Mouse (Mus musculus): ENCODE measurements around the gene Sorcs1. TPM values are rescaled to one million over a fixed set of nuclear protein-coding genes. Genes with fewer than 3 reads are reported as not detected.

Sorcs1 gene
- polyA plus RNA-seq, 1 experiment: 0.12 TPM

GRCm38 (mm10) chr19:50214466-50215228 lies 463.8 kb downstream of the Sorcs1 start:
- WGBS: 31% methylated on average over 7 of the region's 7 CpGs
- H3K4me3 ChIP-seq (replicated peaks; ENCODE audit: extremely low read depth, low read depth, low read length): no peak overlapping the region
- TF ChIP-seq CTCF (IDR thresholded peaks at IDR 0.05; ENCODE audit: insufficient read depth, low read length): no peak
- no peak for TF ChIP-seq POLR2A (IDR thresholded peaks at IDR 0.05; ENCODE audit: borderline replicate concordance, extremely low read depth, low read depth, low read length)
- no peaks in the 10 kb centered on the region for H3K4me1 ChIP-seq (ENCODE audit: control insufficient read depth, insufficient read depth, low read length)
- DNase-seq: no peak

- Histone ChIP-seq H3K4me1 (ENCODE audit: control insufficient read depth, insufficient read depth, low read length) (no peaks in the 10 kb centered on the region), H3K4me3 (replicated peaks; ENCODE audit: extremely low read depth, low read depth, low read length) (no peak overlapping the region)
- no peak for TF ChIP-seq POLR2A (IDR thresholded peaks at IDR 0.05; ENCODE audit: borderline replicate concordance, extremely low read depth, low read depth, low read length)
- TF ChIP-seq CTCF (IDR thresholded peaks at IDR 0.05; ENCODE audit: insufficient read depth, low read length): no peak
- WGBS: 41% methylated on average over 7 of the region's 7 CpGs
- DNase-seq: no peak
These were observed 468.0 kb downstream of the Sorcs1 start for GRCm38 (mm10) chr19:50210456-50210855.

- TF ChIP-seq POLR2A (IDR thresholded peaks at IDR 0.05; ENCODE audit: borderline replicate concordance, extremely low read depth, low read depth, low read length) (no peak), CTCF (IDR thresholded peaks at IDR 0.05; ENCODE audit: insufficient read depth, low read length) (no peak)
- WGBS: 80% methylated on average over 6 of the region's 6 CpGs
- DNase-seq: no peak
- H3K4me3 ChIP-seq (replicated peaks; ENCODE audit: extremely low read depth, low read depth, low read length): no peak overlapping the region
- H3K4me1 ChIP-seq (ENCODE audit: control insufficient read depth, insufficient read depth, low read length): no peaks in the 10 kb centered on the region
These were observed 474.1 kb downstream of the Sorcs1 start for GRCm38 (mm10) chr19:50204341-50204740.

- Histone ChIP-seq H3K4me1 (ENCODE audit: control insufficient read depth, insufficient read depth, low read length) (no peaks in the 10 kb centered on the region), H3K4me3 (replicated peaks; ENCODE audit: extremely low read depth, low read depth, low read length) (no peak overlapping the region)
- TF ChIP-seq POLR2A (IDR thresholded peaks at IDR 0.05; ENCODE audit: borderline replicate concordance, extremely low read depth, low read depth, low read length) (no peak), CTCF (IDR thresholded peaks at IDR 0.05; ENCODE audit: insufficient read depth, low read length) (no peak)
- 49% methylated on average over 1 of the region's 1 CpGs for WGBS
- DNase-seq: no peak
These were observed 481.9 kb downstream of the Sorcs1 start for GRCm38 (mm10) chr19:50196592-50196991.

GRCm38 (mm10) chr19:50185769-50186715 lies 492.4 kb downstream of the Sorcs1 start:
- TF ChIP-seq POLR2A (IDR thresholded peaks at IDR 0.05; ENCODE audit: borderline replicate concordance, extremely low read depth, low read depth, low read length) (no peak), CTCF (IDR thresholded peaks at IDR 0.05; ENCODE audit: insufficient read depth, low read length) (no peak)
- no peak for DNase-seq
- WGBS: 66% methylated on average over 10 of the region's 10 CpGs
- Histone ChIP-seq H3K4me1 (ENCODE audit: control insufficient read depth, insufficient read depth, low read length) (no peaks in the 10 kb centered on the region), H3K4me3 (replicated peaks; ENCODE audit: extremely low read depth, low read depth, low read length) (no peak overlapping the region)

- Histone ChIP-seq H3K4me1 (ENCODE audit: control insufficient read depth, insufficient read depth, low read length) (no peaks in the 10 kb centered on the region), H3K4me3 (replicated peaks; ENCODE audit: extremely low read depth, low read depth, low read length) (no peak overlapping the region)
- WGBS: 42% methylated on average over 21 of the region's 21 CpGs
- no peak for TF ChIP-seq POLR2A (IDR thresholded peaks at IDR 0.05; ENCODE audit: borderline replicate concordance, extremely low read depth, low read depth, low read length)
- TF ChIP-seq CTCF (IDR thresholded peaks at IDR 0.05; ENCODE audit: insufficient read depth, low read length): peak; percentile 25; the same call in 1 of the 2 replicates
- DNase-seq: peak; percentile 6
These were observed 493.4 kb downstream of the Sorcs1 start for GRCm38 (mm10) chr19:50184901-50185623.

GRCm38 (mm10) chr19:50178851-50179250 lies 499.6 kb downstream of the Sorcs1 start:
- H3K4me3 ChIP-seq (replicated peaks; ENCODE audit: extremely low read depth, low read depth, low read length): no peak overlapping the region
- no peak for DNase-seq
- H3K4me1 ChIP-seq (ENCODE audit: control insufficient read depth, insufficient read depth, low read length): no peaks in the 10 kb centered on the region
- 63% methylated on average over 4 of the region's 4 CpGs for WGBS
- no peak for TF ChIP-seq CTCF (IDR thresholded peaks at IDR 0.05; ENCODE audit: insufficient read depth, low read length)
- no peak for TF ChIP-seq POLR2A (IDR thresholded peaks at IDR 0.05; ENCODE audit: borderline replicate concordance, extremely low read depth, low read depth, low read length)

- no peaks in the 10 kb centered on the region for H3K4me1 ChIP-seq (ENCODE audit: control insufficient read depth, insufficient read depth, low read length)
- H3K4me3 ChIP-seq (replicated peaks; ENCODE audit: extremely low read depth, low read depth, low read length): no peak overlapping the region
- TF ChIP-seq POLR2A (IDR thresholded peaks at IDR 0.05; ENCODE audit: borderline replicate concordance, extremely low read depth, low read depth, low read length) (no peak), CTCF (IDR thresholded peaks at IDR 0.05; ENCODE audit: insufficient read depth, low read length) (no peak)
- no peak for DNase-seq
- 65% methylated on average over 4 of the region's 4 CpGs for WGBS
These were observed 500.3 kb downstream of the Sorcs1 start for GRCm38 (mm10) chr19:50178151-50178550.

- H3K4me3 ChIP-seq (replicated peaks; ENCODE audit: extremely low read depth, low read depth, low read length): no peak overlapping the region
- TF ChIP-seq CTCF (IDR thresholded peaks at IDR 0.05; ENCODE audit: insufficient read depth, low read length): no peak
- TF ChIP-seq POLR2A (IDR thresholded peaks at IDR 0.05; ENCODE audit: borderline replicate concordance, extremely low read depth, low read depth, low read length): no peak
- no peaks in the 10 kb centered on the region for H3K4me1 ChIP-seq (ENCODE audit: control insufficient read depth, insufficient read depth, low read length)
- WGBS: 68% methylated on average over 4 of the region's 4 CpGs
- no peak for DNase-seq
These were observed 506.6 kb downstream of the Sorcs1 start for GRCm38 (mm10) chr19:50171849-50172248.

Data from lung, adult 2 months (tissue).